Mouse (Mus musculus) erythroblast, embryonic 14.5 days (primary cell): Measurements from ENCODE around the gene Zfyve21. TPM values are rescaled to one million over a fixed set of nuclear protein-coding genes. Genes with fewer than 3 reads are reported as not detected.

Experiments used
- H3K27me3 ChIP-seq: 2 replicates; pipeline ENCODE4 v1.6.1; 2012; ENCODE audit warnings: inconsistent platforms; ENCODE audit not compliant: control insufficient read depth
- H3K36me3 ChIP-seq: 2 replicates; pipeline ENCODE4 v1.6.1; 2012; ENCODE audit warnings: mild to moderate bottlenecking, inconsistent platforms; ENCODE audit not compliant: control insufficient read depth
- H3K4me1 ChIP-seq: 2 replicates; pipeline ENCODE4 v1.6.1; 2012; ENCODE audit warnings: inconsistent platforms; ENCODE audit not compliant: control insufficient read depth
- H3K4me3 ChIP-seq: replicated peaks from 2 replicates; pipeline ENCODE3; 2012; ENCODE audit warnings: moderate library complexity, mild to moderate bottlenecking, inconsistent platforms
- H3K9me3 ChIP-seq: 2 replicates; pipeline ENCODE4 v1.6.1; 2012; ENCODE audit warnings: low read length, inconsistent platforms, mixed read lengths; ENCODE audit not compliant: control insufficient read depth
- GATA1 ChIP-seq: IDR thresholded peaks from 2 replicates; pipeline ENCODE4 v1.6.1; 2012; ENCODE audit warnings: low read length, inconsistent platforms, mixed read lengths
- TAL1 ChIP-seq: IDR thresholded peaks from 3 replicates; pipeline ENCODE4 v1.6.1; 2012; ENCODE audit warnings: low read length, inconsistent platforms, mixed read lengths
- polyA plus RNA-seq: library from polyadenylated mRNA; stranded (reverse); fragments of >175 nt; gene quantifications from 2 replicates; pipeline ENCODE4 v1.2.3, GENCODE M21; 2012

The Zfyve21 gene
- polyA plus RNA-seq, 1 experiment: 1.7 TPM

DNA sequence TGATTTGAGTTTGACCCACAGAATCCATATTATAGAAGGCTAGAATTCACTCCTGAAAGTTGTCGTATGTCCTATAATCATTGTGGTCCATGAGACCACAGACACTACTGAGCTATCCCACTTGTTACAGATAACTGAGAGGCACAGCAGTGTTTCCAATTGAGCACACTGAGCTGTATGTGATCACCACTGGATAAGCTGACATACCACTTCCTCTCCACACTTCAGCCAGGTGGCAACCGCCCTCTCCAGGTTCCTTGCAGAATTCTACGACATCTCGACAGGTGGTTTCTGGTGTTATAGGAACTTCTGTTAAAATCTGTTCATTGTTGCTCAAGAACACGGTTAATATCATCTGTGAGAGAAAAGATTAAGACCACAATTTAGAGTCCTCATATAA, 58.1 kb downstream of the Zfyve21 start:
- Histone ChIP-seq H3K9me3 (no peaks in the 10 kb centered on the region), H3K36me3 (peaks cover 15% of the 10 kb centered on the region), H3K27me3 (no peaks in the 10 kb centered on the region), H3K4me3 (no peak overlapping the region), H3K4me1 (peaks cover 3% of the 10 kb centered on the region)
- TF ChIP-seq TAL1 (no peak), GATA1 (no peak)

DNA sequence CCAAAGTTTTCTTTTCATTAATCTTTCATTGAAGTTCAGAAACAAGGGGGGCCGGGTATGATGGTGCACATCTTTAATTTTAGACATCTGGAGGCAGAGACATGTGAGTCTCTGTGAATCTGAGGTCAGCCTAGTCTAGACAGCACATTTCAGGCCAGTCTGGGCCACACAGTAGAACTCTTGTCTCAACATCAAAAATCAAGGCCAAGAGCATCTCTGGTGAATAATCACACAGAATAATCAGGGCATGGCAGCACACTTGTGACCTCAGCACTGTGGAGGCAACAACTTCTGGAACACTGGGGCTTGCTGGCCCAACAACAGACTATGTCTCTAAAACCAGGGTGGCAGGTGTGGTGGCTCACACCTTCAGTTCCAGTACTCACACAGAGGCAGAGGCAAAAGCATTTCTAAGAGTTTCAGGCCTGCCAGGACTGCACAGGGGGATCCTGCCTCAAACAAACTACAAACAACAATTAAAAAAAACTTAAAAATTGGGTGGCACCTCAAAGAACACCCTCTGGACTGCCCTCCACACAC, 60.7 kb downstream of the Zfyve21 start:
- no peaks in the 10 kb centered on the region for H3K27me3 ChIP-seq
- H3K4me3 ChIP-seq: no peak overlapping the region
- H3K9me3 ChIP-seq: no peaks in the 10 kb centered on the region
- peaks cover 8% of the 10 kb centered on the region for H3K36me3 ChIP-seq
- H3K4me1 ChIP-seq: peaks cover 3% of the 10 kb centered on the region
- TF ChIP-seq TAL1 (no peak), GATA1 (no peak)

DNA sequence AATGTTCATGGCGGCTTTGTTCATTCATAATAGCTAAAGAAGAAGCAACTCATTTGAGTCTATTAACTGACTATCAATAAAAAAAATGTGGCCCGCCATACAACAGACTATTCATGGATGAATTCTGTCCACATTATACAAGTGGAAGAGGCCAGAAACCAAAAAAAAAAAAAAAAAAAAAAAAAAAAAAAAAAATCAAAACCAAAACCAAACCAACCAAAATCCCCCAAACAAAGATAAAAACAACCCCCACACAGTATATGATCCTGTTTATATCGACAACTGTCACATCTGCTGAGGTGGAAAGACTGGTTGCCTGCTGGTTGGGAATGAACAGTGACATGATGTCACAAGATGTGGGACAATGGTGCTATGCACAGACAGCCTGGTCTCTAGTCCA, 61.5 kb downstream of the Zfyve21 start:
- Histone ChIP-seq H3K27me3 (no peaks in the 10 kb centered on the region), H3K4me1 (peaks cover 3% of the 10 kb centered on the region), H3K4me3 (no peak overlapping the region), H3K36me3 (peaks cover 5% of the 10 kb centered on the region), H3K9me3 (no peaks in the 10 kb centered on the region)
- TF ChIP-seq GATA1: no peak
- no peak for TF ChIP-seq TAL1

DNA sequence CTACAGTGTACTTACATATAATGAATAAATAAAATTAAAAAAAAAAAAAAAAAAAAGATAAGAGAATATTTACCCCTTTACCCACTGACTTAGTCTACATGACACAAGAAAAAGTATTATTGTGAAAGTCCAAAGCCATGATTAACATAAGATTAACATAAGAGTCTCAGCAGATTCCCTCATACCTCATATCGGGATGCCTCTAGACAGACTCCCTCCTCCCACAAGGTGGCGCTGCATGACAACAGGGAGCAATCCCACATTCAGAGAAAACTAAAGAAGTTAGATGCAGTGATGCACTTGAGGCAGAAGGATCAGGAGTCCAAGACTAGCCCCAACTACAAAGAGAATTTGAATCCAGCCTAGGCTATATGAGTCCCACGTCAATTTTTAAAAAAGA, 64.2 kb downstream of the Zfyve21 start:
- Histone ChIP-seq H3K27me3 (no peaks in the 10 kb centered on the region), H3K4me3 (no peak overlapping the region), H3K9me3 (no peaks in the 10 kb centered on the region), H3K36me3 (no peaks in the 10 kb centered on the region), H3K4me1 (peaks cover 8% of the 10 kb centered on the region)
- TF ChIP-seq GATA1 (no peak), TAL1 (no peak)

Other genes with a start within 250 kb of the Zfyve21 start
- 2.0 and 2.4 TPM in 2 replicates for gene Mark3, start 239.6 kb upstream of the Zfyve21 start, polyA plus RNA-seq
- 0.38 and 0.69 TPM in 2 replicates for gene Ckb, start 141.8 kb upstream of the Zfyve21 start, polyA plus RNA-seq
- 0.69 and 0.96 TPM in 2 replicates for gene Trmt61a, start 136.1 kb upstream of the Zfyve21 start, polyA plus RNA-seq
- gene Bag5, start 100.9 kb upstream of the Zfyve21 start, polyA plus RNA-seq: 0.63 and 1.1 TPM in 2 replicates
- gene Apopt1, start 100.9 kb upstream of the Zfyve21 start, polyA plus RNA-seq: 7.8 and 8.4 TPM in 2 replicates
- gene Klc1, start 55.3 kb upstream of the Zfyve21 start, polyA plus RNA-seq: 2.9 and 3.9 TPM in 2 replicates
- 0.85 and 1.6 TPM in 2 replicates for gene Xrcc3, start 297 bp upstream of the Zfyve21 start, polyA plus RNA-seq
- gene Ppp1r13b, start 93.9 kb downstream of the Zfyve21 start, polyA plus RNA-seq: 0.79 and 0.81 TPM in 2 replicates
- 3.3 and 4.1 TPM in 2 replicates for gene Atp5mpl, start 152.8 kb downstream of the Zfyve21 start, polyA plus RNA-seq
- gene Tdrd9, start 157.4 kb downstream of the Zfyve21 start, polyA plus RNA-seq: not detected in 2 replicates
- gene Rd3l, start 167.1 kb downstream of the Zfyve21 start, polyA plus RNA-seq: not detected in 2 replicates